Mouse (Mus musculus) urinary bladder, postnatal 10 days (tissue): ENCODE measurements around the gene Abhd16a.

Experiments
- DNase-seq: peaks from one replicate; pipeline ENCODE4 v3.0.0; 2022; ENCODE audit warnings: low spot score

Abhd16a gene

DNA sequence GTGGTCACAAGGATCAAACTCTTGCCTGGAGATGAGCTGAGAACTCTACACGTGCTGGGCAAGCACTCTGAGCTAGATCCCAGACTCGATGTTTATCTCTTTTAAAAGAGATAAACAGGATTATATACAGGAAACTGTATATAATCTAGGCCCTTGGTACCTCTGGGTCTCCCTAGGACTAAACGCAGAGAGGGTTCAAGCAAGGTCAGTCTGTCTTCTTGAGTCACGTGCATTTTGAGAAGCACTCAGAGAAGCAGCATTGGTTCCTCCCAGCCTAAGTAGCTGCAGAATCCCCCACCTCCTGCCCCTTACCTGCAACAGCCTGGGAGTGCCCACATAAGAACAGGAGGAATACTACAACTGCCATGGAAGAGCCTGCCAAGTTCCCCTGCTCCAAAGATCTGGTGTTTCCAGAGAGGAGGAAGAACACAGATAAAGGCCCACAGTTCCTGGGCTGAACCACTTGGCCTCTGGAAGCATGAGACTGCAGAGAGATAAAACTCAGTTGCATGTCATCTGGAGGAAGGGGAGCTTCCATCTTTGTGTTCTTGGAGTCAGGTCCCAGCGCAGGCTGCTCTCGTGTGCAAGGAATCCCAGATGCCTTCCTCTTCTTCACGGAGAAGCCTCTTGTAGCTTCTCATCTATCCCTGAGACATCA lies 3.7 kb upstream of the Abhd16a start, which contains the start of gene Ly6g6f:
Gene Ly6g6f (minus strand): TSS at position 403 of the 658 bp plus-strand sequence.
- no peak for DNase-seq

DNA sequence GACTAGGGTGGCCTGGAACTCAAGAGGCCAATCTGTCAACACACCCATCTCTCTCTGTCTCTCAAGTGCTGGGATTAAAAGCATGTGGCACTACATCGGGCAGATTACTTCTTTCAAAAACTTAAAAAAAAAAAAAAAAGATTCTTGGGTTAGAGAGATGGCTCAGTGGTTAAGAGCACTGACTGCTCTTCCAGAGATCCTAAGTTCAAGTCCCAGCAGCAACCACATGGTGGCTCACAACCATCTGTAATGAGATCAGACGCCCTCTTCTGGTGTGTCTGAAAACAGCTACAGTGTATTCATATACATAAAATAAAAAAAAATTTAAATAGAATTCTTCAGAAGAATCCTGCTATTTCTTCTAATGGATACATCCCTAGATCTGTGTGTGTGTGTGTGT lies 912 bp upstream of the Abhd16a start:
- DNase-seq: no peak

DNA sequence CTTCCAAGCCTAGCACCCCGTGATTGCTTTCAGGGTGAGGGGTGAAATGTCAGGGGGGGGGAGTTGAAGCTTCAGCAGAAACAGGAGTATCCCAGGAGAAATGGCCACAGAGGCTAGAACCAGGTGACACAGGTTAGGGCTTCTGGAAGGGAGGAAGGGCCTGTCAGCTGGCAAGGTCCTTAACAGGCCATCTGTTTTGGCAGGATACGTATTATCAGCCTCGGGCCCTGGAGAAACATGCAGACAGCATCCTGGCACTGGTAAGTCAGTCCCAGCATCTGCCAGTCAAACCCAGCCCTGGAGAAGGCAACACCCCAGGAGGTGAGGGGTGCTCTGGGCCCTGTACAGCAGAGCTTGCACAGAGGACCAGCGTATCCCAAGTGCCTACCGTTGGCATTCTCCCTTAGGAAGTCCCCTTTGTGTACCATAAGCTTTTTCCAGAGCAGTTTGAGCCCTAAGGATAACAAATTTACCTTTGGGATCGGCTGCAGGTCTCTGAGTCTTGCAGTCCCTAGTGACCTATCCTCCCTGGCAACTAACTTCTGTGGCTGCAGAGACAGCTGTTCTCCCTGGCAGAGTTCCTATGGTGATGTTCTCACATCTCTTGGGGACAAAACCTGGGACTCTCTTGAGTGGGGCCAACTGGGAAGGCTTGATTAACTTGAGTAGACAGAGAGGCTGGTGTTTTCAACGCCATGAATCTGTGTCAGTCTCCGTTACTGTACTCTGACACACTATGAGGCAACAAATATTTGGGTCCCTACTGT lies 1.3 kb downstream of the Abhd16a start:
- no peak for DNase-seq

DNA sequence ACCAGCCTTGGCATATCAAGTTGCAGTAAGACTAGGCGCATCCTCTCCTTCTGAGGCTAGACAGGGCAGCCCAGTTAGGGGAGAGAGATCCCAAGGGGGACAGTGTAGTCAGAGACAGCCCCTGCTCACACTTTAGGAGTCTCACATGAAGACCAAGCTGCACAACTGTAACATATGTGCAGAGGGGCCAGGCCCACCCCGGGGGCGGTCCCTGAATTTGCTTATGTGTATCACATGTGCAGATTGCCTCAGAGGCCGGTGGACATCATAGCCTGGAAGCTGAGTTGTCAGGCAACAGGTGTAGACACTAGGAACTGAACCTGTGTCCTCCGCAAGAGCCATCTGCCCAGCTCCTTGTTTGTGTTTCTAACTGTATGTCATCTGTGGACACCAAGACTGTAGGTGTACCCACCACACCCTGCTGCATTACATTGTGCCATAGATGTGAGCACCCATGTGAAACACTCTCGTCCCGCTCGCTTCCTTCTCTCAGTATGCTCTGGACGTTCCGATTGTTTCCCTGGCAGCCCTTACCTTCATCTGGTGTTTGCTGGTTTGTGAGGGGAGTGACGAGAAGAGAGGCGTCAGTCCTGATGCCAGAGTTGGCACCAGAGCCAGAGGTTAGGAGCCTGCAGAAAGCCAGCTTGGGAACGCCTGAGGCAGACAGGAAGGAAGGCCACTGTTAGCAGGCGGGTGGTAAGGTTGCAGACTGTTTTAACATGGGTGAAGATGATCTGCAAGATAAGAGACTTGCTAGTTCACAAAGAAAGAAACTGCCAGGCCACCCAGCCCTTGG lies 3.5 kb downstream of the Abhd16a start:
- no peak for DNase-seq

DNA sequence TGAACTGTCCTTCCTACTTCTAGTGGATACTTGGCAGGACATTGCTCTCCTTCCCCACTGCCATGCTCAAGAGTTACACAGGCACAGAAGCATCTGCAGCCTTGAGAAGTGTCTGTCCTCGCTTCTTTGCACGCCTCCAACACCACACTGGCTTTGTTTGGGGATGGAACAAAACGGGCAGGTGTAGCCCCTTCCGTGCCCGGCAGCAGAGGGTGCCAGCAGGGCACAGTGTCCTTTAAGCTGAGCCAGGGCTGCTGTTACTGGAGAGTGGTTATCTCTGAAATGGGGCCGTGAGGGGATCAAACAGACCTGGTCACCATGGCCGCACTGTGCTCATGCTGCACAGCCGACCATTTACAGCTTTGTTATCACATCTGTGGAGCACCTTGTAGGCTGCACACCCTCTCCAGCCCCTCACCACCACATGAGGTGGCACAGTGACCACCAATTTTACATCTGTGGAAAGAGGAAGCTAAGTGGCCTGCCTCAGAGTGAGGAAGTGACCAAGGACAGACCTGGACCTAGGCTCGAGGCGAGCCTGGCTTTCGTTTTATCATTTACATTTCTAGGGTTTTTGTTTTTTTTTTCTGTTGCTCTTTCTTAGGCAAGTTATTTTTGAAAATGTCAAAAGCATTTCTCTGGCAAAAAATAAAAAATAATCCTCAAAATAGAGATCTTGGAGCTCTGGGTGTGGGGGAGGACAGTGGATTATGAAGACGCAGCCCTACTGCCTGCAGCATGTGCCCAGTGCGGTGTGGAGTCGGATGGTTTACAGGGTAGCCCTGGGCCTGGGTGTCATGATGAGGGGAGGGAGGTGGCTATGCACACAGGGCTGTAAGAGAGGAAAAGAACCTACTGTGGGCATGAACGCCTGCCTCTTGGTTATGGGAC lies 5.7 kb downstream of the Abhd16a start:
- DNase-seq: no peak

DNA sequence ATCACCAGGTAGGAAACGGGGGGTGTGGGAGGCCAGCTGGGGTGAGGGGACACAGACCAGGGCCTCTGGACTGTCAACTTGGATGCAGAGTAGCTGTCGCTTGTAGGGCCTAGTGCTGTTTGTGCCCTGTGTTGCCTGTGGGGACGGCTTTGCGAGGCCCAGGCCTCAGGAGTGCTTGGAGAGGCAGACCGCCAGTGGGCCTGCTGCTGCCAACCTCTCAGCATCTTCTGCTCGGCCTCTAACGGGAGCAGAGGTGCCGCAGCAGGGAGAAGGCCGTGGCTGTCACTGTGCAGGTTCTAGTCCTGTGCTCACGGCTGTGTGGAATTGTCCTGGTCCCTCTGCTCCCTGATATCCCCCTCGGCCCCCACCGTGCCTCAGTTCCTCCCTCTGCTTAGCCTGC lies 7.5 kb downstream of the Abhd16a start:
- no peak for DNase-seq

DNA sequence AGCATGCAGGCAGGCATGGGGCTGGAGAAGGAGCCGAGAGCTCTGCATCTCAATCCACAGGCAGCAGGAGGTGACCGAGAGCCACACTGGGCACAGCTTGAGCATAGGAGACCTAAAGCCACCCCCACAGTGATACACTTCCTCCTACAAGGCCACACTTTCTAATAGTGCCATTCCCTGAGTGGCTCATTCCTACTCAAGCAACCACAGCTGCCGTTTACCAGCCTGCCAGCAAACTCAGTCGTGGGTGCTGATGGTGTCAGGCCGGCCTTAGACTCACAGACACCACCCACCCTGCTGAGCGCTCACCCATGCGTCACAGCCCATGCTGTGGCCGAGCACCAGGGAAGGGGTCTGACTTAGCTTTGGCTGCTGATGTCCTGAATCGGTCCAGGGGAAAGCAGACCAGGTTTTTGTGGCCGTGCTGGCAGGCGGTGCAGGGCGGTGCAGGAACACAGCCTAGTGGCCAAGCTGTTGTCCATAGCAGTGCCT lies 8.1 kb downstream of the Abhd16a start:
- DNase-seq: no peak

DNA sequence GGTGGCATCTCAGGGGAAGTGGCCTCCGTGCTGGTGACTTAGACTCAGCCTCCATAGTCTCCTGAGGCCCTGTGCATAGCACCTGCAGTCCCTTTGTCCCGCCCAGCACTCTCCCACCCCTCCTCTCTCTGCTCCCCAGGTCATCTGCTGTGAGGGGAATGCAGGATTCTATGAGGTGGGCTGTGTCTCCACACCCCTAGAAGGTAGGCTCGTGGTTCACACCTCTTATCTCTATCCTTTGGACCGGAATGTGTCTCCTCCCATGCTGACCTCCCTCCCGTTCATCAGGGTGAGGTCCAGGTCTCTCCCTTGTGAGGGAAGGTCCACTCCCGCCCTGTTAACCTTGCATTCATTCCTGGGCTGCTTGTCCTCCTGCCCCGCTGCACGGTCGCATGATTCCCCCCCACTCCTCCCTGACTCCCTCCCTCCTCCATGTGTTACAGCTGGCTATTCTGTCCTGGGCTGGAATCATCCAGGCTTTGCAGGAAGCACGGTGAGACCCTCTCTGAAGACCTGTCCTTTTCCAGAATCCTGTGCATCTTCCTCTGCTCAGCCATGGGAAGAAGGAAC lies 11.2 kb downstream of the Abhd16a start:
- DNase-seq: no peak

DNA sequence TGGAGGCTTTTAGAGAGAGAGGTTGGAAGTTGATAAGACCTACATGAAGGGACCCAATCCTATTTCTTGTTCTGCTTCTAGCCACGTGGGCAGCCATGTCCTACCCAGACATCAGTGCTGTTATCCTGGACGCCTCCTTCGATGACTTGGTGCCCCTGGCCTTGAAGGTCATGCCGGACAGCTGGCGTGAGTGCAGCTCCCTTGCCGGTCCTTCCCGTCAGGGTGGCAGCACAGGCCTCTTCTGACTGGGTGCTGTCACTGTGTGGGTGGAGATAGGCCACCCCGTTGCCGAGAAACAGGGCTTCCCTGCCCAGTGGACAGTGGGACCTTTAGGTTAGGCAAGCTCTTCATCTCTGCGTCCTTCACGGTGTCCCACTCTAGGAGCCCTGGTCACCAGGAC lies 12.1 kb downstream of the Abhd16a start:
- DNase-seq: no peak

DNA sequence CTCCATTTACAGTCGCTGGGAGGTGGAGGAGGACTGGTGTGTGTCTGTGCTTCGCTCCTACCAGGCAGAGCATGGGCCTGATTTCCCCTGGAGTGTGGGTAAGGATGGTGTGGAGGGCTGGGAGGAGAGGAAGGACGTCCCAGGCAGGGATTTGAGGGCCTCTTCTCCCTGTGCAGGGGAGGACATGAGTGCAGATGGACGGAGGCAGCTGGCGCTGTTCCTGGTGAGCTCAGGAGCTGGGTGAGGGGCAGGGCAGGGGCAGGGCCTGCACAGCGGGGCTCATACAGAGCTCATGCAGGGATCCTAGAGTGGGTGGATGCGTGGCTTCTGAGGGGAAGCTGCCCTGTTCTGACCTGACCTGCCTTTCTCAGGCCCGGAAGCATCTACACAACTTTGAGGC lies 13.2 kb downstream of the Abhd16a start:
- DNase-seq: no peak

DNA sequence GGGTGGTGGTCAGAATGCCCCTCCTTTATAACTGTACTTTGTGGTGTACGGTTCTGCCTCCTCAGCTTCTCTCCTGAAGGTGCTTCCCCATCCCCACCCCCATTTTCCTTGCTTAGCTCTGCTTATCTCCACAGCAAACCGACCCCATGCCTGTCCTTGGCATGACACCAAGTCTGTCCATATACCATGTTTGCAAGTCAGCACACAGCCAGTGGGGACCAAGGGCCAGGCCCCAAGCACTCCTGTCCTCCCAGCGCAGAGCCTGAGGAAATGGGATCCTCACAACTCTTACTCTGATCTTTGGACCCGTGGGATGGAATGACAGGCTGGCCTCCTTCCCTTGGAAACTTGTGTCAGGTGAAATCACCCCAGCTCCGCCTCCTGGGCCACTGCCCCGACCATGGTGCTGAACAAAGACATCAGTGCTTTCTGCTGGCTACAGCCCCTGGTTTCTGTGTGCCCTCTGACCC lies 14.2 kb downstream of the Abhd16a start:
- DNase-seq: no peak

DNA sequence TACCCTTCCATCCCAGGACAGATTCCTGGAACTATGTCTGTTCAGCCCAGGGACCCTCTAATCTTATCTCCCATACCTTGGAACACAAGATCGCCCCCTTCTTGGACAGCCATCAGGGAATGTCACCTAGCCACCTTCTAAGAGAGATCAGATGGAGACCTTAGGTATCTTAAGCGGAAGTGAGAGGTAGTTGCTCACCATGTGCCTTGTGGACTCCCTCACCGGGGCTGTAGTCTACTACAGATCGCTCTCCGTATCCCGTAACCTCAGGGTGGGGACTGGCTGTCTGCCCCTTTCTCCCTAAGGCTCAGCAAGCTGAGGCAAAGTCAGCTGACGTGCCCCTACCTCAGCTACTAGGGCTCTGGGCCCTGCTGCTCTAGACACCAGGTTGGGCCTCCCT lies 15.0 kb downstream of the Abhd16a start:
- no peak for DNase-seq

DNA sequence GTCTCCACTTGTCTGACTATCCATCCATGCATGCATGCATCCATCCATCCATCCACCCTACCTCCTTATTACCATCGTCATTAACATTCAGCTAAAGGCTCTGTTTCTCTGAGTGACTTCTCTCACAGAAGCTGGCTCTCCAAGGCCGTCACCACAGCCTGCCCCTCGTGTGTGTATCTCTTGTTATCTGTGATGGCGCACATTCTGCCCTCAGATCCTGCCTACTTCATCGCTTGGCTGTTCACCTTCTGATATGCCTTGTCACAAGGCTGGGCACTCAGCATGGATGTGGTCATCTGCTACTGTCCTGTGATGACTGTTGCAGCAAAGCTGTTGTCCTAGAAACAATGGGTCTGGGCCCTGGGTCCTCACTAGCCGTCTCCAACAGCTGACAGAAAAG lies 15.7 kb downstream of the Abhd16a start:
- no peak for DNase-seq

DNA sequence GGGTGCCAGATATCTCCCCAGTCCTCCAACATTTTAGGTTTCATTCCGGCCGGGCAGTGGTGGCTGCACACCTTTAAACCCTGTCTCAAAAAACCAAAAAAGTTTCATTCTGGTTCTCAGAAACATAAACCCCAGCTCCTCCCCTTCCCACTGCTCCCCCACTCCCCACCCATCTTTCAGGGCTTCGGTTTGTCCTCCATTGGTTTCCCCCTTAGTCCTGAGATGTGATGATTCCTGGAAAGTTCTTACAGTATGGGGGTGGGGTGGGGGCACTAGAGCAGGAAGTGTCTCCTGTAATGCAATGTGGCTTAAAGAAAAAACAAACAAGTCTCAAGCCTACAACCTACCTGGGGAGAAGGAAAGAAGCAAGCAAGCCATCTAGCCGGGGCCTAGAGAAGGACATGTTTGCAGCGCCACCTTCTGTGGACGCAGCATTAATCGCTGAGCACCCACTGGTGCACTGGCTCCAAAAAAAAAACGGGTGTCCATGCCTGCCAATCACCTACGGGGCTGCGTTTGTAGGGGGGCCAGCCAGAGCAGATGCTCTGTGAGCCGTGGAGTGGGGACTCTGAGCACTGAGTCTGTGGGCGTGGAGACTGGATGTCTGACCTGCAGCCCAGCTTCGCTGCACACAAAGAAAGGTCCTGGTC lies 16.8 kb downstream of the Abhd16a start:
- DNase-seq: no peak

DNA sequence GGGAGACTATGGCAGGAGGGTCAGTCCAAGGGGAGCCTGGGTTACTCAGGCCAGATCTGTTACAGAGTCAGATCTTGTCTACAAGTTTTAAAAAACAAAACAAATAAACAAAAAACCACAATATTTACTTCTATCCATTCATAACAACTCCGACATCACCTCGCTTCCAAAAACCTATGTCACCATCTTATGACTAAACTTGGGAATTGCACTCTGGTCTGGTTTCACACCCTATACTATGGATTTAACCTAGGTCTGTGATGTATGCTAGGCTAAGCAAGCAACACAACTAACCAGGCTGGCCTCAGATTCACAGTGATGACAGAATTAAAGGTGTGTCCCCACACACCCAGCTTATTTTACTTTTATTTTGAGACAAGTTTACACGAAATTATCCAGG lies 17.5 kb downstream of the Abhd16a start:
- DNase-seq: no peak

DNA sequence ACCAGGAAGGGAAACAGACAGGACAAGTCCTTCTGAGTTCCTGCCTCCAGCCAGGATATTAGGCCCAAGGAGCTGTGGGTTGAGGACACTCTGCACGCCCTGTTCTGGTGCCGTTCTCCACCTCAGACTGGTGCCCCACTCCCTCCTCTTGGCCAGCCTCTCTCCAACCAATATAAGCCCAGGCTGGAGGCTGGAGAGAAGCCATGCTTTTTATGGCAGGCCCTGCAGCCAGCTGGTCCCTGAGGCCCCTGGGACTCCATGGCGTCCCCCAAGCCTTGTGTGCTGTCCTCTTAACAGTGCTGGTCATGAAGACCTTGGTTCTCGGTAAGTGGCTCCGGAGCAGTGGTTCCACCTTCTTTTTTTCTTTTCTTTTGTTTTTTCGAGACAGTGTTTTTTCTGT lies 19.0 kb downstream of the Abhd16a start, which contains the start of gene Ly6g5c:
Gene Ly6g5c (plus strand): TSS at position 183 of the 400 bp plus-strand sequence.
- no peak for DNase-seq

DNA sequence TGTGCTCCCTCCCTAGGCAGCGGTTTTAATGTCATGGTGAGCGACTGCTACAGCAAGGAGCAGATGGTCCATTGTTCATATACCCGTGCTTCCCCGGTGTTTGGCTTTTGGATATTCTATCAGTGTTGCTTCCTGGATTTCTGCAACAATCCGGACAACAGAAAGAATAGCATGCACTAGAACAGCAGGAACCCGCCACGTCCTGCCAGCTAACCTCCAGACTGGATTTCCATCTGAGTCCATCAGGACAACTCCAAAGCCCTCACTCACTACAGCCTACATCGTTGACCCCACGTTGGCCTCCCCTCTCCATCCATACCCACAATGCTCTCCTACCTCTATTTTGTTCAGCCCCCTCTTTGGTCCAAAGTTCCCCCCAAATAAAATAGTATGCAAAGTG lies 22.7 kb downstream of the Abhd16a start:
- no peak for DNase-seq

DNA sequence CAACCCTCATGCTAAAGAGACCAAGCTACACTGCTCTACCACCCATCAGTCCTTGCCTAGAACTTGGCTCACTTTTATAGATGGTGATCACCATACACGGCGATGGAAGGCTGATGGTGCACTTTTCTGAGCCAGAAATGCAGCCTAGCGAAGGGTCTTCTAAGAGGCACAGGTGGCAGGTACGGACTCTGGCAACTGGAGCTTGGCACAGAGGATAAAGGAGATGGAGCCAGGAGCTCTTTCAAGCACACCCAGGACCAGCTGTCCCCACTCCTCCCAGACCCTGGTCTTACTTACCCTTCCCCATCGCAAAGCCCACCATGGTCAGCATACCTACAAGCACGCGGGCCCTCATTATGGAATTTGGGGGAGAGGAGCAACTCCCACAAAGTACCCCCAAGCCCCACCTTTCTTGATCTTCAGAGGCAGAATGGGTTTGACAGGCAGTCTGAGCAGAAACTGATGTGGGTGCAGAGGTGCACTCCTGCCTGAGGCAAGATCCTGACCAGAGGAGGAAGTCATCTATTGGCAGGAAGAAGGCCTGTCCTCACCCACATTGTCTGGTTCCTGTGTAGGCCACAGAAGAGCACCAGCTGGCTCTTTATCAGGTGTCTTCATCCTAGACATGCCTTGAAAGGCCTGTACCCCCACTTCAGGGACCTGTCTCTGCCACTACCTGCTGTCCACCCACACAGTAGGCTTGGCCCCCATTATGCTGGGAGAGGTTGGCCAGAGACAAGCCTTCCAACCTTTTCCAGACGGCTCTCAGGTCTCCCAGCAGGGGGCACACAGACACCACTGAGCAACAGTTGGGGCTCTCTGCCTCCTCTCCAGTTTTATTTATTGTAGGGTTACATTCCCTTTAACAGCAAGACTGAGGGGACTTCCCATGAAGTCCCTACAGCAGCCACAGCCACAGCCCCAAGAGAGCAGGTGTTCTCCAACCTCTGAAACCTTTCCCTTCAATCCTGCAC lies 26.3 kb downstream of the Abhd16a start, which contains the start of gene Ly6g5b:
Gene Ly6g5b (minus strand): TSS at position 383 of the 974 bp plus-strand sequence.
- DNase-seq: no peak

DNA sequence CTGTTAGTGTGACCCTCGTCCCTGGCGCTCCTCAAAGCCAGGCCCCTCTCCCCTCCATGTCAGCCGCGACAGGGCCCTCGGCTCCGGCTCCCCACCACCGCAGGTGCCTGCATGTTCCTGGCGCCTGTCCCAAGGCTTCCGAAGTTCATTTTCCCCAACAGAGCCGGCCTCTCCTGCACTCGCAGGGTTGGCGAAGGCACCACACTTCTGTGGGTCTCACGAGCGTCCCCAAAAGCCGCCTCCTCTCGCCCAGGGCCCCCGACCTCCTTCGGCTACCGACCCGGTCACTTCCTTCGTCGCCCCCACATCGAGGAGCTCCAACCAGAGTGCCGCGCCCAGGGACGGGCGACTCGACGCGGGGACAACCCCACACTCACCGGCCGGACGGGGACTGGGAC lies 31.7 kb downstream of the Abhd16a start:
- no peak for DNase-seq
